Mouse (Mus musculus) liver, adult 2 months (tissue): ENCODE measurements at regions not wholly inside any gene's neighbourhood (a gene's known extent, or its start where the extent isn't known, plus 50 kb on each side); places are given as distances from the start of the nearest gene placed in this dataset.

Source experiments
- DNase-seq: peaks from one replicate; pipeline ENCODE4 v3.0.0-alpha.2; 2011; ENCODE audit warnings: low read depth, low spot score; ENCODE audit errors: extremely low read depth
- H3K27ac ChIP-seq: fragments of 200-500 bp; replicated peaks from 2 replicates; pipeline ENCODE4 v1.5.1; 2012; ENCODE audit warnings: low read depth, mild to moderate bottlenecking, control low read depth, inconsistent platforms, low read length; ENCODE audit not compliant: insufficient read depth
- H3K27me3 ChIP-seq: fragments of 200-500 bp; 2 replicates; pipeline ENCODE4 v1.6.1; 2012; ENCODE audit warnings: mild to moderate bottlenecking, moderate library complexity, low read length, inconsistent platforms; ENCODE audit not compliant: control insufficient read depth, insufficient read depth
- H3K36me3 ChIP-seq: fragments of 200-500 bp; 2 replicates; pipeline ENCODE4 v1.6.1; 2012; ENCODE audit warnings: low read length, inconsistent platforms; ENCODE audit not compliant: control insufficient read depth, insufficient read depth
- H3K4me1 ChIP-seq: fragments of 200-500 bp; 2 replicates; pipeline ENCODE4 v1.6.1; 2011; ENCODE audit warnings: low read length; ENCODE audit not compliant: control insufficient read depth, insufficient read depth
- H3K4me3 ChIP-seq: fragments of 200-500 bp; 2 replicates; pipeline ENCODE4 v1.5.1; 2011; ENCODE audit warnings: low read depth, mild to moderate bottlenecking, control low read depth, low read length, moderate library complexity; ENCODE audit not compliant: insufficient read depth
- H3K79me2 ChIP-seq: fragments of 200-500 bp; 2 replicates; pipeline ENCODE4 v1.6.1; 2012; ENCODE audit warnings: inconsistent platforms, mild to moderate bottlenecking, low read length, moderate library complexity; ENCODE audit not compliant: control insufficient read depth, insufficient read depth
- H3K9ac ChIP-seq: fragments of 200-500 bp; 2 replicates; pipeline ENCODE4 v1.6.1; 2012; ENCODE audit warnings: low read depth, mild to moderate bottlenecking, control low read depth, inconsistent platforms, low read length
- CTCF ChIP-seq: fragments of 200-500 bp; IDR thresholded peaks from 2 replicates; pipeline ENCODE4 v1.5.1; 2011; ENCODE audit warnings: low read depth, low read length, control low read depth
- POLR2A ChIP-seq: fragments of 200-500 bp; IDR thresholded peaks from 2 replicates; pipeline ENCODE4 v1.6.1; 2011; ENCODE audit warnings: low read length, control low read depth; ENCODE audit not compliant: insufficient read depth; ENCODE audit errors: extremely low read depth
- WGBS: fragments of 180-500 bp; shearing (Covaris S2); methylation state at CpG from one replicate; pipeline ENCODE4 v1.1.7; 2018; 5-methylcytosine and 5-hydroxymethylcytosine counted together

GRCm38 (mm10) chr6:135501791-135502190 lies 139.4 kb downstream of the Emp1 start:
- Histone ChIP-seq H3K27ac (no peak overlapping the region), H3K9ac (no peak overlapping the region), H3K79me2 (no peaks in the 10 kb centered on the region), H3K4me3 (no peak overlapping the region), H3K36me3 (no peaks in the 10 kb centered on the region), H3K27me3 (no peaks in the 10 kb centered on the region), H3K4me1 (no peaks in the 10 kb centered on the region)
- WGBS, result 78% methylated on average over 6 of the region's 6 CpGs
- no peak for DNase-seq
- TF ChIP-seq POLR2A, result no peak

- Histone ChIP-seq H3K36me3 (no peaks in the 10 kb centered on the region), H3K4me3 (no peak overlapping the region), H3K79me2 (no peaks in the 10 kb centered on the region), H3K27ac (no peak overlapping the region), H3K27me3 (no peaks in the 10 kb centered on the region), H3K9ac (no peak overlapping the region), H3K4me1 (no peaks in the 10 kb centered on the region)
- DNase-seq, result no peak
- TF ChIP-seq CTCF (no peak), POLR2A (no peak)
- WGBS, result 65% methylated on average over 8 of the region's 8 CpGs
Observed at GRCm38 (mm10) chr6:135502405-135502804, 140.1 kb downstream of the Emp1 start.

GRCm38 (mm10) chr6:135518710-135519437 lies 156.5 kb downstream of the Emp1 start:
- no peak for DNase-seq
- 94% methylated on average over 4 of the region's 4 CpGs for WGBS
- TF ChIP-seq CTCF, result no peak
- TF ChIP-seq POLR2A, result no peak

GRCm38 (mm10) chr6:135519438-135519803 lies 157.1 kb downstream of the Emp1 start:
- Histone ChIP-seq H3K9ac (no peak overlapping the region), H3K4me3 (no peak overlapping the region), H3K79me2 (no peaks in the 10 kb centered on the region), H3K27ac (no peak overlapping the region), H3K27me3 (no peaks in the 10 kb centered on the region), H3K36me3 (no peaks in the 10 kb centered on the region), H3K4me1 (peaks cover 3% of the 10 kb centered on the region; the same call in 1 of the 2 replicates)
- TF ChIP-seq CTCF (no peak), POLR2A (no peak)
- 94% methylated on average over 2 of the region's 2 CpGs for WGBS
- no peak for DNase-seq

More at GRCm38 (mm10) chr6:135518710-135519437, 156.5 kb downstream of the Emp1 start:
- no peaks in the 10 kb centered on the region for H3K36me3 ChIP-seq
- H3K27me3 ChIP-seq, result no peaks in the 10 kb centered on the region
- H3K4me1 ChIP-seq, result peaks cover 3% of the 10 kb centered on the region; the same call in 1 of the 2 replicates
- H3K4me3 ChIP-seq, result no peak overlapping the region
- no peak overlapping the region for H3K9ac ChIP-seq
- H3K79me2 ChIP-seq, result no peaks in the 10 kb centered on the region
- H3K27ac ChIP-seq, result no peak overlapping the region

GRCm38 (mm10) chr6:135520868-135521267 lies 158.5 kb downstream of the Emp1 start:
- TF ChIP-seq CTCF (no peak), POLR2A (no peak)
- Histone ChIP-seq H3K4me1 (peaks cover 3% of the 10 kb centered on the region; the same call in 1 of the 2 replicates), H3K79me2 (no peaks in the 10 kb centered on the region), H3K9ac (no peak overlapping the region), H3K27ac (no peak overlapping the region), H3K36me3 (no peaks in the 10 kb centered on the region), H3K4me3 (no peak overlapping the region), H3K27me3 (no peaks in the 10 kb centered on the region)
- peak; percentile 49 for DNase-seq
- 40% methylated on average over 2 of the region's 2 CpGs for WGBS

GRCm38 (mm10) chr6:135524886-135525285 lies 162.5 kb downstream of the Emp1 start:
- Histone ChIP-seq H3K27me3 (no peaks in the 10 kb centered on the region), H3K4me1 (peaks cover 3% of the 10 kb centered on the region; the same call in 1 of the 2 replicates), H3K79me2 (no peaks in the 10 kb centered on the region), H3K4me3 (no peak overlapping the region), H3K9ac (no peak overlapping the region), H3K27ac (no peak overlapping the region), H3K36me3 (no peaks in the 10 kb centered on the region)
- peak; percentile 20 for DNase-seq
- TF ChIP-seq CTCF, result peak; percentile 35; the same call in 1 of the 2 replicates
- TF ChIP-seq POLR2A, result no peak
- WGBS, result 69% methylated on average over 5 of the region's 5 CpGs
